Mouse (Mus musculus) MN1 (cell line): ENCODE data around the gene Ubtd2.

Experiments used
- DNase-seq: peaks from one replicate; pipeline ENCODE4 v3.0.0-alpha.2; 2016; ENCODE audit warnings: low spot score

The Ubtd2 gene

GRCm38 (mm10) chr11:32518770-32519169 is 63.6 kb downstream of the Ubtd2 start:
- no peak for DNase-seq

DNA sequence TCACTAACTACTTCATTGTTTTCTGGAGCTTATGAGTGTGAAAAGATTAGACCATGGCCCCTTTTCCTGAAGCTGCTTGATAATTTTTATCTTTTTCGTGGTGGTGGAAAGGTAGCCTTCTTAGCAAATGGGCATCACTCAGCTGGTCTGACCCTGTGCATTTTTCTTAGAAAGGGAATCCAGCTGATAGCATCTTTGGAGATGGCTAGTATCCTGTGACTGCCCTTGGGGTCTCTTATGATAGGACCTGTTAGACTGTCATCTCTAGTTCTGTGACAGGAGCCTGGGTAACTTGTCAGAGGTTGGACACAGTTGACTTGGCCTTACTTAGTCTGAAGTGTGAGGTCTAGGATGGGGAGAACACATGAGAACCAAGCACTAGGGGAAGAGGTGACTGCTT is 64.2 kb downstream of the Ubtd2 start:
- no peak for DNase-seq

GRCm38 (mm10) chr11:32521246-32521645 is 66.1 kb downstream of the Ubtd2 start:
- DNase-seq, result no peak

- no peak for DNase-seq
Observed at GRCm38 (mm10) chr11:32524122-32524920, 69.2 kb downstream of the Ubtd2 start.

- DNase-seq, result no peak
Observed at GRCm38 (mm10) chr11:32527006-32527405, 71.8 kb downstream of the Ubtd2 start.

GRCm38 (mm10) chr11:32530151-32530550 is 75.0 kb downstream of the Ubtd2 start:
- no peak for DNase-seq

DNA sequence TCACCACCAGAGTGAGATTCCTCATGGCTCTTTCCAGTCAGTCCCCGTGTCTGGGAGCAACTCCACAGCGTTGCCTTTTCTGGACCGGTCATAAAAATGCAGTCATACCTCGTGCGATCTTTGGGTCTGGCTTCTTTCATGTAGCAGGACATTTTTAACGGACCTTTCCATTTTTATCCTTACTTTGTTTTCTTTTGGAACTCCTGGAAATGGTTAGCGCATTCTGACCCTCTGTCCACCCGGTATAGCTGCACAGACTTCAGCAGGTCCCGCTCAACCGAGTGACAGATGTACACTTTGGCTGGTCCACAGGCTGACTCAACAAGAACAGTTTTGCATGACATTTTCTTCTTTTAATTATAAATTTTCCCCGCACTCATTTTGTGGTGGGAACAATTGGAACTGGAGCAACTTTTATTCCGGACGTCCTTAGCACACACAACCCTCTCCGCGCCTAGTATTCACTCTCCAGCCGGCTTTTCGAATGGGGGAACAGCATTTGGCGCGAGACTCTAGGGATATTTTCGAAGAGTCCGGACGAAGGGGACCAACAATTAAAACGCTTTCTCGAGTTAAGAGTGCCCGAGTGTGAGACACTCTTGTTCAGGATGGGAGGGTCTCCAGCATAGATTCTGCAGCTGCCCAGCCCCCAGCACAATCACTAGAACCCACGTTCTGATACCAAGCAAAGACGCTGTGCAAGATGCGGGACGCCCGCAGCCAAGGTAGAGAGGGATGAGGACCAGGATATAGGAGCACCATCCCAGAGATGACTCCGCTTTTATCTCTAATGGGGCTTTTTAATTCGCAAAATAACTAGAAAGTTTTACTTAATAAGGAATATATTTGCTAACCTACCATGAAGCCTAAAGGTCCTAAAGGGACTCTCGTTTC is 76.9 kb downstream of the Ubtd2 start, which contains the start of gene Efcab9:
Gene Efcab9 (minus strand): TSS at position 211 of the 894 bp plus-strand sequence.
- DNase-seq, result no peak

GRCm38 (mm10) chr11:32532765-32533481 is 77.8 kb downstream of the Ubtd2 start, which contains the start of gene Stk10:
TSS of gene Stk10 (plus strand) at chr11:32533305.
- DNase-seq, result peak; percentile 93

GRCm38 (mm10) chr11:32533482-32534261 is 78.5 kb downstream of the Ubtd2 start:
- peak; percentile 80 for DNase-seq

DNA sequence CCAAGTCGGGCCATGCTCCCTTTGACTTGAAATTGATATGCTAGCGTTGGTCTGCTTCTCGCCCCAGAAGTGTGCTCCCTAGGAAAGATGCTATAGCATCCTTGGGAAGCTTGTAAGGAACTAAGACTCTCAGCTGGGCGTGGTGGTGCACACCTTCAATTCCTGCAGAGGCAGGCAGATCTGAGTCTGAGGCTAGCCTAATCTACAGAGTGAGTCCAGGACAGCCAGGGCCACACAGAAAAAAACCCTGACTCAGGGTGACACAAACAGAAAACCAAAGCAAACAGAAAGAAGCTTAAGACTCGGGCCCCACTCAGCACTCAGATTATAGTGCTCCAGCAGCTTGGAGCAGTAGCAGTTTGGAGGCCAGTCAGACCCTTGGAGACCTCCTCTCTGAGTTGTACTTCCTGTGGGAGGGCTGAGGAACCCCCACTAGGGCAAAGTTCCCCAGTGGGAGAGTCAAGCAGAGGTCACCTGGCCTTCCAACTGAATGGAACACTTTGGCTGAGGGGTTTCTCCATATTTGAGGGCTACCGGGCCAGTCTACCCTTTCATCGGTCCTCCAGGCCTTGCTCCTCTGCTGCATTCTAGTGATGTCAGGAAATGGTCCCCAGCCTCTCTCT is 79.4 kb downstream of the Ubtd2 start:
- DNase-seq, result no peak

GRCm38 (mm10) chr11:32535646-32536045 is 80.5 kb downstream of the Ubtd2 start:
- DNase-seq, result no peak

- DNase-seq, result no peak
Observed at GRCm38 (mm10) chr11:32536954-32537353, 81.8 kb downstream of the Ubtd2 start.

GRCm38 (mm10) chr11:32538435-32538834 is 83.3 kb downstream of the Ubtd2 start:
- no peak for DNase-seq

GRCm38 (mm10) chr11:32538846-32539245 is 83.7 kb downstream of the Ubtd2 start:
- DNase-seq, result no peak

DNA sequence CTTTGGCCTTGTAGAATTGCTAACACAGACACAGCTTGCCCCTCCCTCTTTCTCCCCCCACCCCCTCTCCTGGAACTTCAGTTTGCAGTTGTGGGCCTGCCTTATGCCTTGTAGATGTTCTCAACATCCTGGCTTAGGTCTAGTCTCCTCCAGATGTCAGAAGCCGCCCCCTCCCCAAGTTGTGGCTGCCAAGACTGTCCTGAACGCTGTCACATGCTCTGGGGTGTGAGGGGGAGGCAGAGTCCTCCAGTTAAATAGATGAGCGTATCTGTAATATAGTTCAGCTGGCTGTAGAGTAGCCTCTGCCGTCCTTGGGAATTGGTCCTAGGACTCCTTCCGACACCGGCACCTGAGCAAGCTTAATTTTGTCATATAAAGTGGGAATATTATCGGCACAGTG is 84.5 kb downstream of the Ubtd2 start:
- DNase-seq, result no peak

DNA sequence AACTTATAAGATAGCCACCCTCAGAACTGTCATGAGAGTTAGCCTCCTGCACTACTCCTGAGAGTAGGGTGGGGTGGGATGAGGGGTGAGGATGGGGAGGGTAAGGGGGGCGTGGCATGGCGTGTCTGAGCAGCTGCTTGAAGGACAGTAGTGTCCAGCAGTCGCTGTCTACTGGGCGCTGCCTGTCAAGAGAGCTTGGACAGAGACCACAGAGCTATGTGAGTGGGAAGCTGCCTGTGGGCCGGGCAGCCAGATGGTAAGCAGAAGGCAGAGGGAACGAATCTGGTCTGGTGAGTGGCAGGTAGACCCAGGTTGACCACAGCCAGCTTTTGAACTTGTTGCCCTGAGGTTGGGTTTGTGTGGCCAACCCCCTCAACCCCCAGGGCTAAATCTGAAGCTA is 85.3 kb downstream of the Ubtd2 start:
- no peak for DNase-seq

- DNase-seq, result no peak
Observed at GRCm38 (mm10) chr11:32542181-32542580, 87.0 kb downstream of the Ubtd2 start.

- DNase-seq, result no peak
Observed at GRCm38 (mm10) chr11:32542687-32543411, 87.7 kb downstream of the Ubtd2 start.

DNA sequence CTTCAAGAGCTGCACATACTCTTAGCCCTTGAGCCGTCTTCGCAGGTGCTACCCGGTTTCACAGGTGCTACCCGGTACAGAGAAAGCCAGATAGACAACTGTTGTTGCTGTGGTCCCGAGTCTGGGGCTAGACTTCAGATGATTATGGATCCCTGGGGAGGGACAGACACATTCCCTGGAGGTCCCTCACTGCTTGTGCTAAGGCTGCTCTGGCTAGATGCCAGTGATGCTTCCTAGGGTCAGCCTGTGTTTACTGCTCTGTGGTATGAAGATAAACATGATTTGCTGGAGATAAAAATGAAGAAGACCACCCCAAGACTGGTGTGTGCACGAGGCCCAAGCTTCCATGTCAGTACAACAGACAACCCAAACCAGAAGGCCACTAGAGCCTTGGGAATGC is 88.9 kb downstream of the Ubtd2 start:
- DNase-seq, result no peak

GRCm38 (mm10) chr11:32544497-32544896 is 89.3 kb downstream of the Ubtd2 start:
- no peak for DNase-seq
